Mouse (Mus musculus) bone marrow, adult 2 months (tissue): ENCODE results near the gene Fut11.

Experiments used
- CTCF ChIP-seq: fragments of 200-500 bp; IDR thresholded peaks from 2 replicates; pipeline ENCODE4 v1.5.1; 2011; ENCODE audit warnings: low read length, control low read depth; ENCODE audit not compliant: control insufficient read depth, insufficient read depth
- POLR2A ChIP-seq: fragments of 200-500 bp; IDR thresholded peaks from 2 replicates; pipeline ENCODE4 v1.6.1; 2011; ENCODE audit warnings: low read depth, mild to moderate bottlenecking, control low read depth, low read length, borderline replicate concordance; ENCODE audit not compliant: control insufficient read depth

DNA sequence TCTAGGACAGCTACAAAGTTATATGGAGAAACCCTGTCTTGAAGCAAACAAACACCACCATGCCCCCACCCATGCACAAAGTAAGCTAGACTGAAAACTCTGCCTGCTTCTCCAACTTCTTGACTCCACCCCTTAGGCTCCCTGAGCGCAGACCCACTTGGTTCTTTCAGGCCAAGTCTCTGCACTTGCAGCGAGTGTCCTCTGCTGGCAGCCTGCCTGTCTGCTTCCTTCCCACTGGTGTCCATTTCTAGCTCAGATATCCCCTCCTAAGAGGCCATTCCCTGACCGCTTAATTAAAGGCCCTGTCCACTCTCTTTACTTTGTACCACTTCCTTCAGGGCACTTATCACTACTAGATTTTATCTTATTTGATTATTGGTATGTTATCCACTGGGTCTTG is 48.8 kb downstream of the Fut11 start:
- TF ChIP-seq CTCF (no peak), POLR2A (no peak)
